Mouse (Mus musculus) midbrain, embryonic 13.5 days (tissue): ENCODE results near the gene Fhad1. TPM values are rescaled to one million over a fixed set of nuclear protein-coding genes. Genes with fewer than 3 reads are reported as not detected.

Experiments
- ATAC-seq: fragments of 200-750 bp; cut with Nextera tagmentation; 2 replicates; pipeline ENCODE4 v1.8.0; 2017; ENCODE audit warnings: mild to moderate bottlenecking, moderate TSS enrichment, moderate library complexity
- H3K27ac ChIP-seq: fragments of 300-500 bp; sonication (generic); 2 replicates; pipeline ENCODE4 v1.5.1; 2015; ENCODE audit warnings: inconsistent platforms, mild to moderate bottlenecking, moderate library complexity
- H3K27me3 ChIP-seq: fragments of 300-500 bp; sonication (generic); 2 replicates; pipeline ENCODE4 v1.6.1; 2015; ENCODE audit warnings: mild to moderate bottlenecking, inconsistent platforms
- H3K36me3 ChIP-seq: fragments of 300-500 bp; sonication (generic); 2 replicates; pipeline ENCODE4 v1.6.1; 2015; ENCODE audit warnings: mild to moderate bottlenecking, inconsistent platforms
- H3K4me1 ChIP-seq: fragments of 300-500 bp; sonication (generic); replicated peaks from 2 replicates; pipeline ENCODE4 v1.6.1; 2015; ENCODE audit warnings: inconsistent platforms
- H3K4me2 ChIP-seq: fragments of 300-500 bp; sonication (generic); replicated peaks from 2 replicates; pipeline ENCODE4 v1.6.1; 2015; ENCODE audit warnings: moderate library complexity, mild to moderate bottlenecking, inconsistent platforms
- H3K4me3 ChIP-seq: fragments of 300-500 bp; sonication (generic); replicated peaks from 2 replicates; pipeline ENCODE4 v1.5.1; 2015; ENCODE audit warnings: mild to moderate bottlenecking, inconsistent platforms
- H3K9ac ChIP-seq: fragments of 300-500 bp; sonication (generic); replicated peaks from 2 replicates; pipeline ENCODE4 v1.6.1; 2015; ENCODE audit warnings: mild to moderate bottlenecking, inconsistent platforms
- H3K9me3 ChIP-seq: fragments of 300-500 bp; sonication (generic); 2 replicates; pipeline ENCODE4 v1.6.1; 2016; ENCODE audit warnings: mild to moderate bottlenecking, inconsistent platforms
- WGBS: fragments of 180-500 bp; shearing (Covaris S2); methylation state at CpG from one replicate; pipeline ENCODE4 v1.1.7; 2015; 5-methylcytosine and 5-hydroxymethylcytosine counted together
- polyA plus RNA-seq: library from polyadenylated mRNA; unstranded; fragments of >200 nt; fragmentation: Nextera tagmentation; extraction: Ambion mirVana; gene quantifications from 2 replicates; pipeline ENCODE4 v1.2.1, GENCODE M21; 2015

Fhad1 gene
- polyA plus RNA-seq, 1 experiment from 2014 or later = 3.4 TPM

DNA sequence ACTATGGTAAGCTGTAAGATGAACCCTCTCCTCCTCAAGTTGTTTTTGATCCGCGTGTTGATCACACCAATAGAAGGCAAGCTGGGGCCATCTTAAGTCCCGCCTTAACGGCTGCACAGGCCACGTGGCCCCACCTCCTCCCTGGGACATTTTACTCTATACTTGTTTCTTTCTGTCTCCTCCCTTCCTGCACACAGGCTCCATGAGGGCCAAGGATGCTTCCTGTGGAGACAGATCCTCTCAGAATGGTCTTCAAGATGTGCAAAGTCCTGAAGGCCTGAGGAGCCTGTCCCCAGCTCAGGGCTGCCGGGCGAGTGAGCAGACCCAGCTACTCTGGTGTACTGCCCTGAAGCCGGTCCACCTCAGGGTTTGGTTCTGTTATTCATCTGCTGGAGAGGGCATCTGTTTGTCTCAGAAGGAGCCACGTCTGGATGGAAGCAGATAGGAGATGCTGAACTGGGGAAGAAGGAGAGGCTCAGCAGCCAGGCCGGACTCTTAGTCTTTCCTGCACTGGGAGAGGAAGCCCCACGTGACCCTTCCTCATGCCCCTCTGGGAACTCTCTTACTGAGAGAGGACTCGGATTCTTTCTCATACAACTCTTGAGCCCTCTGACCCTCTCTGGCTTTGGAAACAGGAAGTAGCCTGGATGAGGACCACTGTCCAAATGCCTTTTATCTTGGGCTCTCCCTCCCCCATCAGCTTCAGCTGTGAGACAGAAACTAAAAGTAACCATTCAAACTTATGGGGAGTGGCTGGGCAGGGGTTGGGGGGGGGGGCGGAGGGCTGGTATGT lies 101.5 kb downstream of the Fhad1 start:
- no peak overlapping the region for H3K9ac ChIP-seq
- H3K27me3 ChIP-seq = no peaks in the 10 kb centered on the region
- H3K36me3 ChIP-seq = no peaks in the 10 kb centered on the region
- 83% methylated on average over 13 of the region's 13 CpGs for WGBS
- H3K27ac ChIP-seq = no peak overlapping the region
- H3K4me2 ChIP-seq = no peak overlapping the region
- H3K9me3 ChIP-seq = no peaks in the 10 kb centered on the region
- no peak overlapping the region for H3K4me3 ChIP-seq
- ATAC-seq = no peak
- peaks cover 9% of the 10 kb centered on the region for H3K4me1 ChIP-seq

DNA sequence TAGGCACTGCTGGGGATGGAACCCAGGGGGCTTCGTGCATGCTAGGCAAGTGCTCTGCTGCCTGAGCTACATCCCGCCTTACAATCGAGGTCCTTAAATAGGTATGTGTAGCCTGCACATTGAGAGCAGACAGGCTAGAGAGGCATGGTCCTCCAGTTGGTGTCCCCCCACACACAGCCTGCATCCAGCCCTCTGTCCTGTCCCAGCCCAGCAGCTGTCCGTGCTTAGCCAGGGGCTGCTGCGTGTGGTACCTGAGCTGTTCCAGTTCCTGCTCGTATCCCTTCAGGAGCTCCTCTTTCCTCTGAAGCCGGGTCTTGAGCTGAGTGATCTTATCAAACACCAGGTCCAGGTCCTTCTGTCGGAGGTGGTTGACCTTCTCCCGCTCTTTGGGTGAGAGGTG lies 110.2 kb downstream of the Fhad1 start:
- no peaks in the 10 kb centered on the region for H3K9me3 ChIP-seq
- no peak overlapping the region for H3K4me3 ChIP-seq
- peaks cover 42% of the 10 kb centered on the region for H3K4me1 ChIP-seq
- no peak overlapping the region for H3K4me2 ChIP-seq
- H3K36me3 ChIP-seq = no peaks in the 10 kb centered on the region
- WGBS = 87% methylated on average over 9 of the region's 9 CpGs
- H3K27me3 ChIP-seq = no peaks in the 10 kb centered on the region
- no peak overlapping the region for H3K27ac ChIP-seq
- no peak overlapping the region for H3K9ac ChIP-seq
- ATAC-seq = no peak

GRCm38 (mm10) chr4:141902479-141902858 lies 112.4 kb downstream of the Fhad1 start:
- H3K4me2 ChIP-seq = 0 out of 2 replicates have a peak overlapping the region, but pooled peaks have one; percentile 26
- no peak overlapping the region for H3K4me3 ChIP-seq
- no peaks in the 10 kb centered on the region for H3K36me3 ChIP-seq
- ATAC-seq = peak; percentile 2; the same call in 1 of the 2 replicates
- no peaks in the 10 kb centered on the region for H3K9me3 ChIP-seq
- peaks cover 65% of the 10 kb centered on the region for H3K4me1 ChIP-seq
- WGBS = 54% methylated on average over 8 of the region's 8 CpGs
- H3K9ac ChIP-seq = no peak overlapping the region
- no peaks in the 10 kb centered on the region for H3K27me3 ChIP-seq
- peak overlapping the region; percentile 96 for H3K27ac ChIP-seq

GRCm38 (mm10) chr4:141901711-141902478 lies 113.0 kb downstream of the Fhad1 start:
- no peaks in the 10 kb centered on the region for H3K36me3 ChIP-seq
- H3K4me2 ChIP-seq = peak overlapping the region; percentile 26
- 5% methylated on average over 17 of the region's 17 CpGs for WGBS
- H3K27me3 ChIP-seq = no peaks in the 10 kb centered on the region
- H3K27ac ChIP-seq = peak overlapping the region; percentile 96
- peak overlapping the region; percentile 40 for H3K9ac ChIP-seq
- peak; percentile 91 for ATAC-seq
- peaks cover 70% of the 10 kb centered on the region for H3K4me1 ChIP-seq
- H3K4me3 ChIP-seq = no peak overlapping the region
- H3K9me3 ChIP-seq = no peaks in the 10 kb centered on the region

DNA sequence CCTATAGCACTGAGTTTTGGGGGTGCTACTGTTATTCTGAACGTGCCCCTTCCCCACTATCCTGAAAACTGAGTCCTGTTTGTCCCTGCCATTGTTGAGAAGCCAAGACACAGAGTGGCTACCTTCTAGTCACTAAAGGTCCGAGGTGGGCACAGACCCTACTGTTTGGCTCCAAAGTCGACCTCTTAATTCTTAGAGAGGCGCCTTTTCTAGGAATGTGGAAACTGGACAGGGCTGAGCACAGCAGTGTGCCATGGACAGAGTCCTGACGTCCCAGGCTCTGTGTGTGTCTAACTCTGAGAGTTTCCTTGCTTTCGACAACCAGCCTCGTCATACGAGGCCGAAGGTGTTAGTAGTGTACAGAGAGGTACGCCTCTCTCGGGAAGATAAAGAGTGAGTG lies 114.5 kb downstream of the Fhad1 start:
- no peaks in the 10 kb centered on the region for H3K27me3 ChIP-seq
- ATAC-seq = no peak
- H3K9ac ChIP-seq = no peak overlapping the region
- H3K9me3 ChIP-seq = no peaks in the 10 kb centered on the region
- H3K4me1 ChIP-seq = peaks cover 79% of the 10 kb centered on the region
- H3K4me2 ChIP-seq = no peak overlapping the region
- WGBS = 45% methylated on average over 11 of the region's 11 CpGs
- H3K4me3 ChIP-seq = no peak overlapping the region
- no peaks in the 10 kb centered on the region for H3K36me3 ChIP-seq
- H3K27ac ChIP-seq = peak overlapping the region; percentile 96

DNA sequence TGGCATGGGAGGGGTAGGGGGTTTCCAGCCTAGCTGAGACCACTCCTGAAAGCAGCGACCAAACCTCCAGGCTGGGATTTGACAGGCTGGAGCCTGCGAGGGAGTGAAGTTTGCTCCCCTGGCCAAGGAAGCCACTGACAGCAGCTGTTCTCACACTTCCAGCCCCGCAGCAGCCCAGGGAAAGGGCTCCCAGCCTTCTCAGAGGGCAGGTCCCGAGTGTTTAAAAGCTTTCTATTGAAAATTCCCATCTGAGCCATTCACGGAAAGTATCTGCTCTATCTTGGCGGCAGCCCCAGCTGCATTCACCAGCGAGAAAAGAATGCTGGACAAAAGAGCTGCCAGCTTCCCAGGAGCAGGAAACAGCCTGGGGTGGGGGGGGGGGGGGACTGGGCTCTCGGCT lies 114.9 kb downstream of the Fhad1 start:
- WGBS = under 1% methylated on average over 8 of the region's 8 CpGs
- no peaks in the 10 kb centered on the region for H3K27me3 ChIP-seq
- peak; percentile 3; the same call in 1 of the 2 replicates for ATAC-seq
- H3K4me3 ChIP-seq = no peak overlapping the region
- H3K9me3 ChIP-seq = no peaks in the 10 kb centered on the region
- no peak overlapping the region for H3K4me2 ChIP-seq
- H3K9ac ChIP-seq = 0 out of 2 replicates have a peak overlapping the region, but pooled peaks have one; percentile 10
- H3K36me3 ChIP-seq = no peaks in the 10 kb centered on the region
- H3K4me1 ChIP-seq = peaks cover 74% of the 10 kb centered on the region
- peak overlapping the region; percentile 96 for H3K27ac ChIP-seq

DNA sequence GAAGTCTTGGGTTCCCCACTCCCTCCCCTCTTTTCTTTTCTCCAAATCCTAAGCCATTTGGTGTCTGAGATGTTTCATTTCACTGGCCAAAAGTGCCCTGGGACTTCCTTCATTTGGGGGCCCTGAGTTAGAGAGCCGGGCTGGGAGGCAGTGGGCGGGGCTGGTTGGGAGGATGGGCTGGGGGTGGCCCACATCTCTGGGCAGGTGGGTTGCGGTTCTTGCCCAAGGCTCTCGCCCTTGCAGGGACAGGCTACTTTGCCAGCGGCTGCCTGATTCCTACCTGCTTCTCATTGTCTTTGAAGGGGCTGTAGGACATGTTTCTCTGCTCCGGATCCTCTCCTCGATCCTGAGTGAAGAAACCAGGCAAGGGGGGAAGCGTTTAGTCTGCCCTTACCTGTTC lies 116.0 kb downstream of the Fhad1 start:
- H3K9ac ChIP-seq = no peak overlapping the region
- H3K4me2 ChIP-seq = no peak overlapping the region
- no peak overlapping the region for H3K4me3 ChIP-seq
- no peak for ATAC-seq
- WGBS = 82% methylated on average over 8 of the region's 8 CpGs
- H3K27me3 ChIP-seq = no peaks in the 10 kb centered on the region
- H3K36me3 ChIP-seq = no peaks in the 10 kb centered on the region
- peak overlapping the region; percentile 96 for H3K27ac ChIP-seq
- H3K9me3 ChIP-seq = no peaks in the 10 kb centered on the region
- peaks cover 74% of the 10 kb centered on the region for H3K4me1 ChIP-seq

GRCm38 (mm10) chr4:141897838-141898237 lies 117.0 kb downstream of the Fhad1 start:
- Histone ChIP-seq H3K9me3 (no peaks in the 10 kb centered on the region), H3K9ac (no peak overlapping the region), H3K4me3 (no peak overlapping the region), H3K36me3 (no peaks in the 10 kb centered on the region), H3K27me3 (no peaks in the 10 kb centered on the region), H3K4me1 (peaks cover 68% of the 10 kb centered on the region), H3K4me2 (no peak overlapping the region), H3K27ac (peak overlapping the region; percentile 96)
- ATAC-seq = no peak
- 40% methylated on average over 3 of the region's 3 CpGs for WGBS

GRCm38 (mm10) chr4:141897225-141897624 lies 117.7 kb downstream of the Fhad1 start:
- ATAC-seq = no peak
- H3K9ac ChIP-seq = no peak overlapping the region
- H3K4me1 ChIP-seq = peaks cover 62% of the 10 kb centered on the region
- H3K9me3 ChIP-seq = no peaks in the 10 kb centered on the region
- H3K27me3 ChIP-seq = no peaks in the 10 kb centered on the region
- WGBS = 71% methylated on average over 6 of the region's 6 CpGs
- H3K36me3 ChIP-seq = no peaks in the 10 kb centered on the region
- H3K4me3 ChIP-seq = no peak overlapping the region
- peak overlapping the region; percentile 96; the same call in 1 of the 2 replicates for H3K27ac ChIP-seq
- H3K4me2 ChIP-seq = no peak overlapping the region

- H3K4me2 ChIP-seq = no peak overlapping the region
- H3K36me3 ChIP-seq = no peaks in the 10 kb centered on the region
- WGBS = 82% methylated on average over 12 of the region's 12 CpGs
- H3K27ac ChIP-seq = no peak overlapping the region
- no peaks in the 10 kb centered on the region for H3K9me3 ChIP-seq
- ATAC-seq = no peak
- peaks cover 48% of the 10 kb centered on the region for H3K4me1 ChIP-seq
- no peak overlapping the region for H3K9ac ChIP-seq
- no peaks in the 10 kb centered on the region for H3K27me3 ChIP-seq
- H3K4me3 ChIP-seq = no peak overlapping the region
These were observed 119.1 kb downstream of the Fhad1 start for GRCm38 (mm10) chr4:141895772-141896171.

GRCm38 (mm10) chr4:141893157-141893784 lies 121.6 kb downstream of the Fhad1 start:
- Histone ChIP-seq H3K9me3 (no peaks in the 10 kb centered on the region), H3K4me1 (peaks cover 23% of the 10 kb centered on the region), H3K27me3 (no peaks in the 10 kb centered on the region), H3K36me3 (no peaks in the 10 kb centered on the region), H3K9ac (no peak overlapping the region), H3K4me2 (no peak overlapping the region), H3K27ac (no peak overlapping the region), H3K4me3 (no peak overlapping the region)
- WGBS = 89% methylated on average over 8 of the region's 8 CpGs
- ATAC-seq = no peak
